Mouse (Mus musculus) liver, adult 2 months (tissue): ENCODE results near the gene Map2k5. TPM values are rescaled to one million over a fixed set of nuclear protein-coding genes. Genes with fewer than 3 reads are reported as not detected.

ENCODE experiments used
- DNase-seq: peaks from one replicate; pipeline ENCODE4 v3.0.0-alpha.2; 2011; ENCODE audit warnings: low read depth, low spot score; ENCODE audit errors: extremely low read depth
- H3K27ac ChIP-seq: fragments of 200-500 bp; replicated peaks from 2 replicates; pipeline ENCODE4 v1.5.1; 2012; ENCODE audit warnings: low read depth, mild to moderate bottlenecking, control low read depth, inconsistent platforms, low read length; ENCODE audit not compliant: insufficient read depth
- H3K27me3 ChIP-seq: fragments of 200-500 bp; 2 replicates; pipeline ENCODE4 v1.6.1; 2012; ENCODE audit warnings: mild to moderate bottlenecking, moderate library complexity, low read length, inconsistent platforms; ENCODE audit not compliant: control insufficient read depth, insufficient read depth
- H3K36me3 ChIP-seq: fragments of 200-500 bp; 2 replicates; pipeline ENCODE4 v1.6.1; 2012; ENCODE audit warnings: low read length, inconsistent platforms; ENCODE audit not compliant: control insufficient read depth, insufficient read depth
- H3K4me1 ChIP-seq: fragments of 200-500 bp; 2 replicates; pipeline ENCODE4 v1.6.1; 2011; ENCODE audit warnings: low read length; ENCODE audit not compliant: control insufficient read depth, insufficient read depth
- H3K4me3 ChIP-seq: fragments of 200-500 bp; 2 replicates; pipeline ENCODE4 v1.5.1; 2011; ENCODE audit warnings: low read depth, mild to moderate bottlenecking, control low read depth, low read length, moderate library complexity; ENCODE audit not compliant: insufficient read depth
- H3K79me2 ChIP-seq: fragments of 200-500 bp; 2 replicates; pipeline ENCODE4 v1.6.1; 2012; ENCODE audit warnings: inconsistent platforms, mild to moderate bottlenecking, low read length, moderate library complexity; ENCODE audit not compliant: control insufficient read depth, insufficient read depth
- H3K9ac ChIP-seq: fragments of 200-500 bp; 2 replicates; pipeline ENCODE4 v1.6.1; 2012; ENCODE audit warnings: low read depth, mild to moderate bottlenecking, control low read depth, inconsistent platforms, low read length
- CTCF ChIP-seq: fragments of 200-500 bp; IDR thresholded peaks from 2 replicates; pipeline ENCODE4 v1.5.1; 2011; ENCODE audit warnings: low read depth, low read length, control low read depth
- POLR2A ChIP-seq: fragments of 200-500 bp; IDR thresholded peaks from 2 replicates; pipeline ENCODE4 v1.6.1; 2011; ENCODE audit warnings: low read length, control low read depth; ENCODE audit not compliant: insufficient read depth; ENCODE audit errors: extremely low read depth
- WGBS: fragments of 180-500 bp; shearing (Covaris S2); methylation state at CpG from one replicate; pipeline ENCODE4 v1.1.7; 2018; 5-methylcytosine and 5-hydroxymethylcytosine counted together
- polyA plus RNA-seq: library from polyadenylated mRNA; depleted of rRNA; stranded (reverse); fragments of >200 nt; gene quantifications from 2 replicates; pipeline ENCODE4 v1.2.3, GENCODE M21; 2012
- total RNA-seq: library from RNA; depleted of rRNA; stranded (reverse); fragments of >200 nt; gene quantifications from 2 replicates; pipeline ENCODE4 v1.2.3, GENCODE M21; 2014

The Map2k5 gene
- total and polyA plus RNA-seq, 2 experiments, result 13.3 to 32.2 TPM

DNA sequence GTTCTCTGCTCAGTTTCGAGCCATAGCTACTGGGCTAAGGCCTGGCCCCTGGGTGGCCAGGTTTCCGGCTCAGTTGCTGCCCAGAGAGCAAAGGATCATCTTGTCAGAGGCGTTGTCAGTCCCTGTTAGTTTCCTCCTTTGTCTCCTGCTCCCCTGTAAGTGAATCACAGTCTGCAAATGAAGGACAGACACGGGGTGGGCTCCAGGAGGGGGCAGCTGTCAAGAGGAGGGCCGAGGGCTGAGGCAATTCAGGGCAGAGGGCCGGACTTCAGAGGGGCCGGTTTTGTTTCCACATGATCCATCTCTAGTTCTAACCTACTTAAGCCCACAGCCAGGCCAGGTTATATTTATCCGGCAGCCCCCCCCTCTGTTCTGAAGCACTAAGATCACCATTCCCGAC, 212.6 kb downstream of the Map2k5 start:
- Histone ChIP-seq H3K9ac (no peak overlapping the region), H3K27ac (no peak overlapping the region), H3K27me3 (no peaks in the 10 kb centered on the region), H3K4me1 (no peaks in the 10 kb centered on the region), H3K79me2 (no peaks in the 10 kb centered on the region), H3K36me3 (no peaks in the 10 kb centered on the region), H3K4me3 (no peak overlapping the region)
- TF ChIP-seq POLR2A (no peak), CTCF (no peak)
- DNase-seq, result no peak
- 83% methylated on average over 9 of the region's 9 CpGs for WGBS

DNA sequence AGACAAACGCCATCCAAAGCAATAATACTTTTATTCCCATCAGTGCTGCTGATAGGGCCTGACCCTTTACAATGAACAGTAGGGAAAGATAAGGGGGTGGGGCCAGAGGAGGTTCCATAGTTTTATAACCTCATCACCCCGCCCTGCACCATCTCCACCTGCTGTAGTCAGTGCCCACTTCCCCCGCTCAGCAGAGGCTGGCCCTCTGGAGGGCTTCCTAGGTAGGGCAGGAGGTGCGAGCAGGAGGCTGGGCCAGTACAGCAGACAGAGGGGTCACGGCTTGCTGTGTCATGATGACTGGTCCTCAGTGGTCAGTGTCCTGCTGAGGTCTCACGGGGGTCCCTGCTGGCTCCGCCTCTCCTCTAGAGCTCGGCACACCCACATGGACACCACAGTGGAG, 213.9 kb downstream of the Map2k5 start:
- no peak for TF ChIP-seq CTCF
- no peak for TF ChIP-seq POLR2A
- Histone ChIP-seq H3K4me3 (no peak overlapping the region), H3K79me2 (no peaks in the 10 kb centered on the region), H3K36me3 (no peaks in the 10 kb centered on the region), H3K27me3 (no peaks in the 10 kb centered on the region), H3K27ac (no peak overlapping the region), H3K9ac (no peak overlapping the region), H3K4me1 (no peaks in the 10 kb centered on the region)
- no peak for DNase-seq
- 93% methylated on average over 8 of the region's 8 CpGs for WGBS

DNA sequence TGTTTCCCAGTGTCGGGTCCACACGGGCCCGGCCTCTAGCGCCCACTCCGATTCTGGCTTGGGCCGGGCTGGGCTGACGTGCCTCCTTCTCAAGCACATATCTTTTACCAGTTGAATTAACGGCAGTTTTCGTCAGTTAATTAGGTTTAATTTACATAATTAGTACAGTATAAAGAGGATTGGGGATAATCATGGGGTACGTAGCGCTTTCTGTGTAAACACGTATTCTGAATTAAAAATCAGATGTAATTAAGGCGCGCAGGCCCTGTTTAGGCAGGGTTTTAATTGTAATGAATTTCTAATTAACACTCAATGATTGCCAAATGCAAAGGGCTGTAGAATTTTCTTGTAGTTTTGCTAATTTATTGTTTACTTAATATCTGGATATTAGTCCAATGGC, 225.8 kb downstream of the Map2k5 start:
- TF ChIP-seq CTCF, result no peak
- no peak for TF ChIP-seq POLR2A
- no peak for DNase-seq
- H3K9ac ChIP-seq, result no peak overlapping the region
- H3K27ac ChIP-seq, result no peak overlapping the region
- no peak overlapping the region for H3K4me3 ChIP-seq
- no peaks in the 10 kb centered on the region for H3K36me3 ChIP-seq
- H3K4me1 ChIP-seq, result no peaks in the 10 kb centered on the region
- H3K27me3 ChIP-seq, result peaks cover 37% of the 10 kb centered on the region
- H3K79me2 ChIP-seq, result no peaks in the 10 kb centered on the region
- WGBS, result 40% methylated on average over 14 of the region's 14 CpGs

DNA sequence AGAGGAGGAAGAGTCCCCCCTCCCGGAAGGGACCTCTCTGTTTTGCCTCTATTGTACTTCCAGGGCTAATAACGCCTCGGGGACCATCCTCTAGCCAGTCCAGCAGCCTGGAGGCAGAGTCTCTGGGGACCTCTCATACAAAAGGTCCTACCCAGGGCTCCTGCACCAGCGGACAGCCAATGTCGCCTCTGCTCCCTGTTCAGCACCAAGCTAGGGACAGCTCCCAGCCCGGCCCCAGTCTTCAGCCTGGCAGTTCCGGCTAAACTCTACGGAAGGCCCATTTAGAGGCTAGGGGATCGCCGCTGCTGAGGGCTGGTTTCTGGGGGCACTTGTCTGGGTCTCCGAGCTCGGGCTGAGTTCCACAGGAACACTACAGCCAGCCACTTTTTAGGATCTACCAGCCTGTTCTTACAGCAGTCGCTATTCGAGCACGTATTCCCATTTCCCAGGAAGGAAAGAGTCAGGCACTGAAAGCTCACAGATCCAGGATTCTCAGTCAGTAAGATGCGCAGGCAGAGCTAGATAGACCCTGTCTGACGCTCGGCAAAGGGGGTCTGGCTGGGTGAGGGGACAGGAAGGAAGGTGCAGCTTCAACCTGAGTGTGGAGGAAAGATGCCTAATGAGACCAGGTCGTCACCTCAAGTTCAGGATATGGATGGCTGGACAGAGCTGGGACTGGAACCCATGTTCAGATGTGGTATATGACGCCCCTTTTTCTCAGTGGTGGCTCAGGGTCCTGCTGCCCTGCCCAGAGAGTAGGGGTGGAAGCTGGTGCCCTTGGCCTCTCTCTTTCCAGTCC, 226.4 kb downstream of the Map2k5 start:
- no peaks in the 10 kb centered on the region for H3K36me3 ChIP-seq
- no peak overlapping the region for H3K4me3 ChIP-seq
- no peaks in the 10 kb centered on the region for H3K4me1 ChIP-seq
- peaks cover 43% of the 10 kb centered on the region for H3K27me3 ChIP-seq
- WGBS, result 5% methylated on average over 20 of the region's 20 CpGs
- no peak for DNase-seq
- no peak overlapping the region for H3K9ac ChIP-seq
- H3K79me2 ChIP-seq, result no peaks in the 10 kb centered on the region
- H3K27ac ChIP-seq, result no peak overlapping the region
- TF ChIP-seq POLR2A (no peak), CTCF (no peak)

- no peak for DNase-seq
- Histone ChIP-seq H3K27ac (no peak overlapping the region), H3K4me1 (peaks cover 2% of the 10 kb centered on the region; the same call in 1 of the 2 replicates), H3K9ac (no peak overlapping the region), H3K79me2 (no peaks in the 10 kb centered on the region), H3K4me3 (no peak overlapping the region), H3K27me3 (peaks cover 53% of the 10 kb centered on the region), H3K36me3 (no peaks in the 10 kb centered on the region)
- 9% methylated on average over 27 of the region's 27 CpGs for WGBS
- TF ChIP-seq CTCF (no peak), POLR2A (no peak)
Observed at GRCm38 (mm10) chr9:63150086-63150800, 227.5 kb downstream of the Map2k5 start.

GRCm38 (mm10) chr9:63149372-63149766, 228.3 kb downstream of the Map2k5 start:
- Histone ChIP-seq H3K27me3 (peaks cover 62% of the 10 kb centered on the region), H3K9ac (no peak overlapping the region), H3K79me2 (no peaks in the 10 kb centered on the region), H3K36me3 (no peaks in the 10 kb centered on the region), H3K27ac (no peak overlapping the region), H3K4me3 (no peak overlapping the region), H3K4me1 (peaks cover 2% of the 10 kb centered on the region; the same call in 1 of the 2 replicates)
- TF ChIP-seq CTCF (no peak), POLR2A (no peak)
- DNase-seq, result no peak
- 3% methylated on average over 20 of the region's 20 CpGs for WGBS
